Mouse (Mus musculus): ENCODE measurements around the gene Slc6a15.
A peak's percentile ranks its signal among the peaks of the same experiment; 100 is the strongest.

The Slc6a15 gene

GRCm38 (mm10) chr10:103367371-103368295 is at the start of gene Slc6a15:
Gene Slc6a15, plus strand, starts transcription at chr10:103367783.
- DNase-seq (ENCODE audit: low read depth, low spot score): no peak

- no peak for DNase-seq (ENCODE audit: low read depth, low spot score)
Observed at GRCm38 (mm10) chr10:103321941-103322340, 45.6 kb upstream of the Slc6a15 start.

- DNase-seq (ENCODE audit: low read depth, low spot score): no peak
Observed at GRCm38 (mm10) chr10:103323386-103323785, 44.2 kb upstream of the Slc6a15 start.

GRCm38 (mm10) chr10:103334306-103334705 is 33.3 kb upstream of the Slc6a15 start:
- no peak for DNase-seq (ENCODE audit: low read depth, low spot score)

GRCm38 (mm10) chr10:103339928-103340327 is 27.7 kb upstream of the Slc6a15 start:
- no peak for DNase-seq (ENCODE audit: low read depth, low spot score)

- DNase-seq (ENCODE audit: low read depth, low spot score): no peak
Observed at GRCm38 (mm10) chr10:103346797-103347196, 20.8 kb upstream of the Slc6a15 start.

GRCm38 (mm10) chr10:103368296-103369080 is 905 bp downstream of the Slc6a15 start:
- DNase-seq (ENCODE audit: low read depth, low spot score): no peak

- DNase-seq (ENCODE audit: low read depth, low spot score): peak; percentile 4
Observed at GRCm38 (mm10) chr10:103369081-103369420, 1.5 kb downstream of the Slc6a15 start.

GRCm38 (mm10) chr10:103402171-103402570 is 34.6 kb downstream of the Slc6a15 start:
- no peak for DNase-seq (ENCODE audit: low read depth, low spot score)

GRCm38 (mm10) chr10:103427717-103428116 is 60.1 kb downstream of the Slc6a15 start:
- no peak for DNase-seq (ENCODE audit: low read depth, low spot score)

GRCm38 (mm10) chr10:103442588-103442987 is 75.0 kb downstream of the Slc6a15 start:
- no peak for DNase-seq (ENCODE audit: low read depth, low spot score)

GRCm38 (mm10) chr10:103443070-103443469 is 75.5 kb downstream of the Slc6a15 start:
- DNase-seq (ENCODE audit: low read depth, low spot score): peak; percentile 7

GRCm38 (mm10) chr10:103448340-103448739 is 80.8 kb downstream of the Slc6a15 start:
- no peak for DNase-seq (ENCODE audit: low read depth, low spot score)

GRCm38 (mm10) chr10:103457896-103458295 is 90.3 kb downstream of the Slc6a15 start:
- DNase-seq (ENCODE audit: low read depth, low spot score): no peak

Data from skeletal muscle tissue, adult 2 months (tissue).